Comparison of ENCODE assay signal across 26 mouse cellular contexts in genomic region chr13:24613031-24613430, GRCm38 (mm10). TPM values are rescaled to one million over a fixed set of nuclear protein-coding genes. Genes with fewer than 3 reads are reported as not detected.
DNase-seq lines count a peak whose midpoint lies in the region; ATAC-seq and TF ChIP-seq lines count a peak whose summit lies in the region.
"Had no signal": no experiment of that assay in that cellular context is flagged by ENCODE, and none has a peak within 500 bp of the region (broad histone marks: within the 10 kb centered on the region; RNA-seq: fewer than 3 reads in every experiment).

No protein-coding gene starts in this region.

- 65% methylated on average over 6 of the region's 6 CpGs for WGBS in liver, embryonic 11.5 days
- 43% methylated on average over 6 of the region's 6 CpGs for WGBS in bone marrow, adult 2 months
- WGBS in liver, embryonic 14.5 days (ENCODE audit: insufficient replicate concordance) = 60% methylated on average over 6 of the region's 6 CpGs
- WGBS in hindbrain, embryonic 16.5 days = 85% methylated on average over 6 of the region's 6 CpGs

- H3K36me3 ChIP-seq in liver, embryonic 11.5 days (ENCODE audit: control insufficient read depth, insufficient read depth, low read length) = no peaks in the 10 kb centered on the region
- H3K36me3 ChIP-seq in liver, embryonic 14.5 days (replicated peaks; ENCODE audit: control insufficient read depth, insufficient read depth, low read depth) = no peaks in the 10 kb centered on the region
- H3K36me3 ChIP-seq in hindbrain, embryonic 16.5 days (ENCODE audit: control insufficient read depth, insufficient read depth, low read length) = no peaks in the 10 kb centered on the region
- H3K36me3 ChIP-seq: hindbrain, embryonic 10.5 days; intestine, embryonic 15.5 days; limb, embryonic 13.5 days; liver, embryonic 15.5 days; midbrain, embryonic 12.5 days had no signal

- no peak overlapping the region for H3K4me2 ChIP-seq in liver, embryonic 11.5 days
- H3K4me2 ChIP-seq in liver, embryonic 14.5 days (ENCODE audit: low read depth) = 0 out of 2 replicates have a peak overlapping the region, but pooled peaks have one; percentile 3
- H3K4me2 ChIP-seq in hindbrain, embryonic 16.5 days (ENCODE audit: low read length) = no peak overlapping the region
- H3K4me2 ChIP-seq: intestine, embryonic 15.5 days; limb, embryonic 13.5 days; liver, embryonic 15.5 days; midbrain, embryonic 12.5 days had no signal

- no peak for TF ChIP-seq EP300 in liver, embryonic 14.5 days (IDR thresholded peaks at IDR 0.05; ENCODE audit: low read depth)

- H3K9me3 ChIP-seq in liver, embryonic 11.5 days (ENCODE audit: control insufficient read depth, low read length) = no peaks in the 10 kb centered on the region
- no peaks in the 10 kb centered on the region for H3K9me3 ChIP-seq in liver, embryonic 14.5 days (ENCODE audit: control insufficient read depth, low read length)
- H3K9me3 ChIP-seq in hindbrain, embryonic 16.5 days (ENCODE audit: control insufficient read depth, low read length) = no peaks in the 10 kb centered on the region
- H3K9me3 ChIP-seq: hindbrain, embryonic 10.5 days; intestine, embryonic 15.5 days; limb, embryonic 13.5 days; liver, embryonic 15.5 days; midbrain, embryonic 12.5 days had no signal

- no peak overlapping the region for H3K27ac ChIP-seq in liver, embryonic 11.5 days (ENCODE audit: low read depth, low read length)
- H3K27ac ChIP-seq in bone marrow, adult 2 months (ENCODE audit: control insufficient read depth, insufficient read depth, low read depth, low read length, poor library complexity) = peak overlapping the region; percentile 66
- no peak overlapping the region for H3K27ac ChIP-seq in liver, embryonic 14.5 days
- no peak overlapping the region for H3K27ac ChIP-seq in hindbrain, embryonic 16.5 days (ENCODE audit: low read depth, low read length)
- H3K27ac ChIP-seq: gastrocnemius, adult 2 months; hindbrain, embryonic 10.5 days; hindbrain, postnatal 0 days; intestine, embryonic 15.5 days; layer of hippocampus, adult 2 months; limb, embryonic 13.5 days; liver, embryonic 15.5 days; macrophage; midbrain, embryonic 12.5 days; stomach, postnatal 0 days had no signal

- H3K4me1 ChIP-seq in liver, embryonic 11.5 days (replicated peaks; ENCODE audit: control insufficient read depth, insufficient read depth, low read length) = peaks cover 10% of the 10 kb centered on the region
- H3K4me1 ChIP-seq in bone marrow, adult 2 months (ENCODE audit: control insufficient read depth, insufficient read depth, low read length) = peaks cover 7% of the 10 kb centered on the region
- H3K4me1 ChIP-seq in liver, embryonic 14.5 days (replicated peaks; ENCODE audit: control insufficient read depth in 2 of 2, insufficient read depth in 2 of 2, low read length in 1 of 2) = peaks cover 5 to 16% of the 10 kb centered on the region in 2 experiments
- H3K4me1 ChIP-seq in hindbrain, embryonic 16.5 days (ENCODE audit: control insufficient read depth, insufficient read depth, low read depth, low read length) = peaks cover 5% of the 10 kb centered on the region; the same call in 1 of the 2 replicates
- H3K4me1 ChIP-seq: intestine, embryonic 15.5 days had no signal

- ATAC-seq in liver, embryonic 11.5 days (replicated peaks; ENCODE audit: low FRiP score) = peak; percentile 19; the same call in 1 of the 2 replicates
- no peak for ATAC-seq in liver, embryonic 14.5 days (ENCODE audit: insufficient read depth)
- peak; percentile 20; the same call in 1 of the 2 replicates for ATAC-seq in monocyte, adult 5-6 weeks (replicated peaks; ENCODE audit: insufficient number of reproducible peaks, low FRiP score, low TSS enrichment, poor library complexity, severe bottlenecking)
- ATAC-seq in hindbrain, embryonic 16.5 days = no peak
- ATAC-seq: forebrain, embryonic 14.5 days; hindbrain, postnatal 0 days; intestine, embryonic 15.5 days had no signal

- no peak for TF ChIP-seq POLR2A in bone marrow, adult 2 months (IDR thresholded peaks at IDR 0.05; ENCODE audit: borderline replicate concordance, control insufficient read depth, low read depth, low read length)

- no peak overlapping the region for H3K9ac ChIP-seq in liver, embryonic 11.5 days (ENCODE audit: low read depth, low read length)
- no peak overlapping the region for H3K9ac ChIP-seq in liver, embryonic 14.5 days (replicated peaks)
- H3K9ac ChIP-seq in hindbrain, embryonic 16.5 days (ENCODE audit: low read depth, low read length) = no peak overlapping the region
- H3K9ac ChIP-seq: intestine, embryonic 15.5 days; limb, embryonic 13.5 days; liver, embryonic 15.5 days; midbrain, embryonic 12.5 days had no signal

- H3K27me3 ChIP-seq in liver, embryonic 11.5 days (replicated peaks; ENCODE audit: control insufficient read depth, insufficient read depth, low read length) = no peaks in the 10 kb centered on the region
- H3K27me3 ChIP-seq in liver, embryonic 14.5 days (ENCODE audit: control insufficient read depth, insufficient read depth, low read length) = no peaks in the 10 kb centered on the region
- H3K27me3 ChIP-seq in hindbrain, embryonic 16.5 days (replicated peaks; ENCODE audit: control insufficient read depth, insufficient read depth, low read length) = no peaks in the 10 kb centered on the region
- H3K27me3 ChIP-seq: intestine, embryonic 15.5 days; limb, embryonic 13.5 days; liver, embryonic 15.5 days had no signal

- TF ChIP-seq CTCF in bone marrow, adult 2 months (IDR thresholded peaks at IDR 0.05; ENCODE audit: control insufficient read depth, insufficient read depth, low read length) = no peak
- TF ChIP-seq CTCF in liver, embryonic 14.5 days (IDR thresholded peaks at IDR 0.05; ENCODE audit: low read depth) = no peak

- no peak for DNase-seq in liver, embryonic 11.5 days (ENCODE audit: low spot score)
- DNase-seq in liver = no peak
- DNase-seq in liver, embryonic 14.5 days (ENCODE audit: low read depth in 3 of 3, low spot score in 3 of 3) = no peak
- no peak for DNase-seq in lung, postnatal 10 days
- DNase-seq: cerebellum, adult 11 months; cerebellum, adult 9-10 months; cerebellum, postnatal 36 days; gastrocnemius, adult 2 months; gastrocnemius, postnatal 36 days; heart, postnatal 14 days; kidney, adult 2 months; kidney, postnatal 36 days; thymus, postnatal 4 days had no signal

- no peak overlapping the region for H3K4me3 ChIP-seq in liver, embryonic 11.5 days (ENCODE audit: low read depth, low read length)
- no peak overlapping the region for H3K4me3 ChIP-seq in bone marrow, adult 2 months (replicated peaks; ENCODE audit: control insufficient read depth, low read depth, low read length)
- no peak overlapping the region for H3K4me3 ChIP-seq in liver, embryonic 14.5 days (ENCODE audit: insufficient read depth in 1 of 2, low read depth in 2 of 2, low read length in 2 of 2)
- H3K4me3 ChIP-seq in hindbrain, embryonic 16.5 days (ENCODE audit: low read length) = no peak overlapping the region
- H3K4me3 ChIP-seq: gastrocnemius, adult 2 months; hindbrain, embryonic 10.5 days; intestine, embryonic 15.5 days; layer of hippocampus, adult 2 months; limb, embryonic 13.5 days; liver, embryonic 15.5 days; midbrain, embryonic 12.5 days had no signal

RNA-seq across cellular contexts. Expression of gene Ripor2, which starts 31.0 kb away (rescaled TPM):
- polyA plus RNA-seq in liver, embryonic 11.5 days (2014; fragmentation: Nextera tagmentation; extraction: Ambion mirVana) = 9.4 and 11.4 TPM in 2 replicates
- polyA plus RNA-seq in bone marrow, adult 2 months (2011; ENCODE audit: insufficient read depth, insufficient read length, low replicate concordance, missing spikeins) = 22.5 and 41.4 TPM in 2 replicates
- 1.6 and 2.1 TPM in 2 replicates for polyA plus RNA-seq in liver, embryonic 14.5 days (2012; rRNA removed)
- polyA plus RNA-seq in liver, embryonic 14.5 days (2014; fragmentation: Nextera tagmentation; extraction: Ambion mirVana) = 2.1 and 2.3 TPM in 2 replicates
- total RNA-seq in monocyte, adult 5-6 weeks (2017) = 128 to 224 TPM (median 134 TPM) in 3 replicates
- 19.1 and 22.8 TPM in 2 replicates for polyA plus RNA-seq in hindbrain, embryonic 16.5 days (2015; fragmentation: Nextera tagmentation; extraction: Ambion mirVana)

Comparison
In these comparisons a context has a peak if more than half of its experiments do, and no peak if none do; other contexts are left out.
1. ATAC-seq: peak in liver, embryonic 11.5 days (single experiment) and monocyte, adult 5-6 weeks (single experiment); none in liver, embryonic 14.5 days (single experiment) and hindbrain, embryonic 16.5 days (single experiment).